Mouse (Mus musculus): ENCODE results near the gene Ubr4.

DNA sequence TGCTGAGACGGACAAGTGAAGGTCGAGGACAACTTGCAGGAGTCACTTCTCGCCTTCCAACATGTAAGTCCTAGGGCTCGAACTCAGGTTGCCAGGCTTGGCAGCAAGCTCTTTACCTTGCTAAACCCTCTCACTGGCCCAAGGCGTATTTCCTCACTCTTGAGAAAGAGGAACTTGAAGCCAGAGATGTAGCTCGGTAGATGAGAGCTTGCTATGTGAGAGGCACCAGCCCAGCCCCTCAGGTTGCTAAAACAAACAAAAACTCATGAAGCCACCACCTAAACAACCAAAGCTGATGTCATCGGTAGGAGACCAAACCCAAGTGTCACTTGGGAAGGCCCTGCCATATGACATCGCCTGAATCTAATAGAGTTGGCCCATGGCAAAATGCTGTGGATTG, 151.5 kb downstream of the Ubr4 start:
- TF ChIP-seq CHD2 (IDR thresholded peaks at IDR 0.05; ENCODE audit: low read depth, low read length), result no peak
- TF ChIP-seq MAFK (IDR thresholded peaks at IDR 0.05; ENCODE audit: insufficient read depth, low read depth, low read length), result no peak
- TF ChIP-seq ZNF384 (IDR thresholded peaks at IDR 0.05; ENCODE audit: low read depth, low read length), result no peak
- TF ChIP-seq HCFC1 (IDR thresholded peaks at IDR 0.05; ENCODE audit: borderline replicate concordance, insufficient read depth, low read length), result no peak
- no peak for TF ChIP-seq ZC3H11A (IDR thresholded peaks at IDR 0.05; ENCODE audit: borderline replicate concordance, low read depth, low read length)

Measured in ES-E14 (cell line).